Mouse (Mus musculus) embryonic fibroblast, embryonic 13.5 days (primary cell): Measurements from ENCODE around the gene Tnfrsf19. TPM values are rescaled to one million over a fixed set of nuclear protein-coding genes. Genes with fewer than 3 reads are reported as not detected.

Experiments used
- H3K27ac ChIP-seq: 2 replicates; pipeline ENCODE4 v1.5.1; 2012; ENCODE audit warnings: low read length, control low read depth, inconsistent platforms; ENCODE audit not compliant: insufficient read depth
- H3K4me1 ChIP-seq: 2 replicates; pipeline ENCODE4 v1.6.1; 2011; ENCODE audit warnings: low read length; ENCODE audit not compliant: control insufficient read depth, insufficient read depth
- H3K4me3 ChIP-seq: 2 replicates; pipeline ENCODE4 v1.5.1; 2011; ENCODE audit warnings: mild to moderate bottlenecking, control low read depth, low read length; ENCODE audit not compliant: insufficient read depth
- CTCF ChIP-seq: IDR thresholded peaks from 2 replicates; pipeline ENCODE4 v1.5.1; 2011; ENCODE audit warnings: mild to moderate bottlenecking, control low read depth, low read length, moderate library complexity, borderline replicate concordance; ENCODE audit not compliant: insufficient read depth
- POLR2A ChIP-seq: IDR thresholded peaks from 2 replicates; pipeline ENCODE4 v1.6.1; 2011; ENCODE audit warnings: low read depth, mild to moderate bottlenecking, control low read depth, low read length, moderate library complexity
- polyA plus RNA-seq: library from polyadenylated mRNA; stranded (reverse); fragments of >200 nt; gene quantifications from 2 replicates; pipeline ENCODE4 v1.2.4, GENCODE M21; 2011; ENCODE audit warnings: low read depth; ENCODE audit not compliant: missing spikeins, insufficient read length

The Tnfrsf19 gene
- polyA plus RNA-seq, result 0.65 and 3.1 TPM in 2 replicates

GRCm38 (mm10) chr14:61046091-61046681 lies at the start of gene Tnfrsf19:
TSS of gene Tnfrsf19 (minus strand) at chr14:61046490.
- Histone ChIP-seq H3K4me1 (no peaks in the 10 kb centered on the region; the same call in 1 of the 2 replicates), H3K4me3 (peak within 1 kb of the TSS; percentile 35), H3K27ac (no peak within 1 kb of the TSS)
- TF ChIP-seq CTCF (no peak), POLR2A (no peak)

- H3K4me3 ChIP-seq, result no peak overlapping the region
- no peak overlapping the region for H3K27ac ChIP-seq
- no peaks in the 10 kb centered on the region for H3K4me1 ChIP-seq
- TF ChIP-seq CTCF (no peak), POLR2A (no peak)
These were observed 45.8 kb upstream of the Tnfrsf19 start for GRCm38 (mm10) chr14:61092073-61092472.

GRCm38 (mm10) chr14:61090955-61091354 lies 44.7 kb upstream of the Tnfrsf19 start:
- TF ChIP-seq CTCF (no peak), POLR2A (no peak)
- Histone ChIP-seq H3K4me1 (no peaks in the 10 kb centered on the region), H3K4me3 (no peak overlapping the region), H3K27ac (no peak overlapping the region)

- TF ChIP-seq POLR2A, result no peak
- TF ChIP-seq CTCF, result no peak
- Histone ChIP-seq H3K4me3 (no peak overlapping the region), H3K27ac (no peak overlapping the region), H3K4me1 (no peaks in the 10 kb centered on the region)
These were observed 41.9 kb upstream of the Tnfrsf19 start for GRCm38 (mm10) chr14:61088187-61088586.

GRCm38 (mm10) chr14:61085325-61085724 lies 39.0 kb upstream of the Tnfrsf19 start:
- Histone ChIP-seq H3K4me1 (no peaks in the 10 kb centered on the region), H3K4me3 (no peak overlapping the region), H3K27ac (no peak overlapping the region)
- TF ChIP-seq CTCF (peak; percentile 43; the same call in 1 of the 2 replicates), POLR2A (no peak)

- no peaks in the 10 kb centered on the region for H3K4me1 ChIP-seq
- TF ChIP-seq CTCF (no peak), POLR2A (no peak)
- H3K4me3 ChIP-seq, result no peak overlapping the region
- no peak overlapping the region for H3K27ac ChIP-seq
These were observed 23.3 kb upstream of the Tnfrsf19 start for GRCm38 (mm10) chr14:61069555-61069954.

- TF ChIP-seq POLR2A (no peak), CTCF (no peak)
- Histone ChIP-seq H3K27ac (no peak overlapping the region), H3K4me1 (no peaks in the 10 kb centered on the region), H3K4me3 (no peak overlapping the region)
These were observed 15.4 kb upstream of the Tnfrsf19 start for GRCm38 (mm10) chr14:61061729-61062128.

GRCm38 (mm10) chr14:61059316-61059945 lies 13.1 kb upstream of the Tnfrsf19 start:
- Histone ChIP-seq H3K27ac (no peak overlapping the region), H3K4me1 (no peaks in the 10 kb centered on the region), H3K4me3 (no peak overlapping the region)
- TF ChIP-seq POLR2A (no peak), CTCF (no peak)

- H3K4me3 ChIP-seq, result no peak overlapping the region
- H3K27ac ChIP-seq, result no peak overlapping the region
- no peak for TF ChIP-seq CTCF
- no peak for TF ChIP-seq POLR2A
- H3K4me1 ChIP-seq, result no peaks in the 10 kb centered on the region
These were observed 10.7 kb upstream of the Tnfrsf19 start for GRCm38 (mm10) chr14:61056962-61057361.

- Histone ChIP-seq H3K4me3 (no peak overlapping the region), H3K4me1 (no peaks in the 10 kb centered on the region), H3K27ac (no peak overlapping the region)
- no peak for TF ChIP-seq POLR2A
- TF ChIP-seq CTCF, result no peak
These were observed 10.2 kb upstream of the Tnfrsf19 start for GRCm38 (mm10) chr14:61056445-61056844.
